ENCODE assay signal across 1 mouse cellular context in the genomic region with DNA sequence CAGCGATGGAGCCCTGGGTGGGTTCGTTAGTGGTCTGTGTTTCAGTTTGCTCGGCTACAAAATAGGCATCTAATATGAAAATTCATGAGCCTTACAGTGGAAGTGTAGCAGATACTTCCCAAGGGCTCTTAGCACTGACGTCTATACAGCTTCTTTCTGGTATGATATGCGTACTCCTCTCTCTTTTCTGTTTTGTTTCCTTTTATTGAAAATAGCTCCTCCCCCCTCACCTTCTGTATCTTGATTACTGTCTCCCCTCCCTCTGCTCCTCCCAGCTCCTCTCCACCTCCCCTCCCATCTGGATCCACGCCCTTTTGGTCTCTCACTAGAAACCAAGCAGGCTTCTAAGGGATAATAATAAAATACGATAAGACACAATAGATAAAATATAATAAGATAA.
TF ChIP-seq lines count a peak whose summit lies in the region.

No protein-coding gene starts in this region.

TF ChIP-seq in MEL, 35 proteins besides CTCF, POLR2A, EP300 and RAD21 (continued from another document):
- no peak for TF ChIP-seq ZNF384 (IDR thresholded peaks at IDR 0.05; ENCODE audit: low read depth, low read length)
